Mouse (Mus musculus) urinary bladder, postnatal 25 days (tissue): Measurements from ENCODE around the gene Unc119b.
"Not testable (repeated sequence)": the region's sequence is repeated elsewhere in the genome, so short reads cannot be mapped to it uniquely, and the experiment has no call there.

Experiments
- DNase-seq: peaks from one replicate; pipeline ENCODE4 v3.0.0; 2022; ENCODE audit warnings: low spot score

Unc119b gene

DNA sequence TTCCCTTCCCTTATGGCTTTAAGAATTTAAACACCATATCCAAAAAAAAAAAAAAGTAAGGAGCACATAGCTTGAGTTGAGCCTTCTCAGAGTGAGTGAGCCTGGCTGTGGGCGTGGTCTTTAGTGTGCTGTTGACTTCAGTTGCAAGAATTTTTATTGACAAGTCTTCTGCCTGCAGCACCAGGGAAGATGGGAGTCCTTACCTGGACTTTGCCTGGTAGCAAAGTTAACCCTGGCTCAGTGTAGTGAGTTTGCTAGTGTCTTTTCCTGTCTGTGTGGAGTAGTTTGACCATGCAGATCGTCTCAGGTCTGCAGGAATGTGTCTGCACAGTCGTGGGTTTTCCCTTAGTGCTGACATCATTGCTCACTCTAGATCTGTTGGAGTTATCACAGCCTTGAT lies 43.8 kb downstream of the Unc119b start:
- DNase-seq: no peak

DNA sequence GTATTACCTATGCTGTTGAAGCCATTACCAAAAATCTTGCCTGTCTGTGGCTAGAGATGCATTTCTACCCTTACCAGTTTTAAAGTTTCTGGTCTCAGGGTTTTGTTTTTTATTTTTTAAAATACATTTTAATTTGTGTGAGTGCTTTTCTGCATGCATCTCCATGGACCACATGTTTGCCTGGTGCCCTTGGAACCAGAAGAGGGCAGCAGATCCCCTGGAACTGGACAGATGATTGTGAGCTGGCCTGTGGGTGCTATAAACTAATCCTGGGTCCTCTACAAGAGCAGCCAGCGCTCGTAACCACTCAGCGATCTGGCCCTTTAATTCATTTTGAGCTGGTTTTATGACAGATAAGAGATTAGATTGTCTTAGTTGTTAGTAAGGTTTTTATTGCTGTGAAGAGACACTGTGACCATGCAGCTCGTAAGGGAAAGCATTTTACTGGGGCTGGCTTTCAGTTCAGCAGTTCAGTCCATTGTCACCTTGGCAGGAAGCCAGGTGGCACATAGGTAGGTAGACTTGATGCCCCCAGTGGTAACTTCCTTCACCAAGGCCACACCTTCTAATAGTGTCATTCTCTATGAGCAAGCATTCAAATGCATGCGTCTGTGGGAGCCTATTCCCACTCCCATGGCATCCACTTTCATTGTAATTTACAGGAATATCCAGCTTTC lies 45.0 kb downstream of the Unc119b start:
- DNase-seq: no peak

- no peak for DNase-seq
Observed at GRCm38 (mm10) chr5:115085675-115086074, 49.1 kb downstream of the Unc119b start.

GRCm38 (mm10) chr5:115083492-115083891 lies 51.3 kb downstream of the Unc119b start:
- DNase-seq: no peak

GRCm38 (mm10) chr5:115081636-115082035 lies 53.1 kb downstream of the Unc119b start:
- no peak for DNase-seq

DNA sequence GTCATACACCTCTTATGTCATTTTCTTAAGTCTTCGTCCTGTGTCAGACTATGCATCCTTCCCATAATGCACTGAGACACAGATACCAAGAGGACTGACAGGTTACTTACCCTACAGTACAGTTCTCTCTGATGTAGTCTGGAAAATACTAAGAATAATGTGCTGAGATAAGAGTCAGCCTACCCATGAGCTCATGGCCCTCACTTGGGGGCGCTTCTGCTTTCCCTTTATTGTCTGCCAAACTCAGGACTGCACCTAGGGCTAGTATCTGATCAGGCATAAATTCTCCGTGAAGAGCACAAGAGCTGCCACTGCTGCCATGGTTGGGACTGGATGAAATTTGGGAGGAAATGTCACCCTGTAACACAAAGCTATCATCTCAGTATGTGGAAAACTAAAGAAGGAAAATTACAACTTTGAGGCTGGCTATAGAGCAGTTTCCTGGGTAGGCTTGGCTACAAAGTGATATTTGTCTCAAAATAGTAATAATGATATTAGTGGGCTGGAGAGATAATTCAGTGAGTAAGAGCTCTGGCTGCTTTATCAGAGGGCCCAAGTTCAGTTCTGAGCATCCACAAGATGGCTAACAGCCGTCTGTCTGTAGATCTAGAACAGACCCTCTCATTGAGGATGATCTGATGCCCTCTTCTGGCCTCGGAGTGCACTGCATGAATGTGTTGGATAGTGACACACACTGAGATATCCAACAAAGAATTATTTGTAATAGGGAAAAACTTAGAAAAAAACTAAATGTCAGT lies 58.5 kb downstream of the Unc119b start:
- DNase-seq: peak; percentile 61

GRCm38 (mm10) chr5:115074749-115075148 lies 60.0 kb downstream of the Unc119b start:
- no peak for DNase-seq

DNA sequence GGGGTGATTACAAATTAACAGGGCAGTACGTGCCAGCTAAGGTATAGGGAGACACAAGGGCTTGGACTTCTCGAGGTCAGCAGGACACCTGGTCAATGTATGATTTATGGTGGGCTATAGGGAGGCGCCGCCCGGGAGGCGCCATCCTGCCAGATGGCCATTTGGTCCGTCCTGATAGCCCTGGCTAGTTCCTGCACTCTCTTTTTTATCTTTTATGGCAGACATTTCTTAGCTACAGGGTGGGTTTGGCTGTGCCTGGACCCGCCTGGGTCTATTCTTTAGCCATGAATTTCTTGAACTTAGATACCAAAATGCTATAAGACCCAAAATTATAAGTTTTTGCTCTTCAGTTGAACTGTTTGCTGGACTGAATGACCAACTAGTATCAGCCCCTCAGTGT lies 61.5 kb downstream of the Unc119b start:
- DNase-seq: not testable (repeated sequence)
